Mouse (Mus musculus) C2C12 (cell line): ENCODE measurements around the gene Hlcs.

ENCODE experiments used
- CTCF ChIP-seq: IDR thresholded peaks from one replicate; pipeline ENCODE4 v1.5.1; 2011; ENCODE audit not compliant: control insufficient read depth, insufficient read depth, insufficient read length
- USF1 ChIP-seq: IDR thresholded peaks from one replicate; pipeline ENCODE4 v1.6.1; 2011; ENCODE audit warnings: low read depth, mild to moderate bottlenecking, control low read depth, moderate library complexity

- TF ChIP-seq CTCF (no peak), USF1 (no peak)
Observed at GRCm38 (mm10) chr16:94179341-94180121, 133.8 kb downstream of the Hlcs start.
